Mouse (Mus musculus) E14TG2a.4 (cell line): ENCODE measurements around the gene D16Ertd472e.

ENCODE experiments used
- CTCF ChIP-seq: conservative IDR thresholded peaks from 2 replicates; pipeline ENCODE4 v1.5.1; 2014; ENCODE audit warnings: low read length
- NANOG ChIP-seq: IDR thresholded peaks from 2 replicates; pipeline ENCODE4 v1.6.1; 2014; ENCODE audit warnings: borderline replicate concordance, low read length, mixed read lengths

DNA sequence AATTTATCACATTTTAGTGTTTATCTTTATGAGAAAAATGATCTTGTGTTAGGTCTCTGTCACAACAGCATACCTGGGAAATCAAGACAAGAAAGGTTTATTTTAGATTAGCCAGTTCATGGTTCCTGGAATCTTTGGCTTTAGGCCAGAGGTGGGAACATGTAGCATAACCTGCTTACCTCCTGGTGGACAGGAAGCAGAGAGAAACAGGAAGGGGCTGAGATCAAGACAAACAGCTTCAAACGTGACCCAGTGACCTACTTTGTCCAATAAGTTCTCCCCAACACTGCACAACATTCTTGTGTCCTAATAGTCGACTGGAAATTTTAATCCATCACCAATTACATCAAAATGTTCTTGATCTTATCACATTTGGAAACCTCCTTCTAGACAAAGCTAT is 19.9 kb upstream of the D16Ertd472e start:
- no peak for TF ChIP-seq CTCF
- TF ChIP-seq NANOG, result no peak
